Mouse (Mus musculus): ENCODE measurements around the gene Pym1.

The Pym1 gene

DNA sequence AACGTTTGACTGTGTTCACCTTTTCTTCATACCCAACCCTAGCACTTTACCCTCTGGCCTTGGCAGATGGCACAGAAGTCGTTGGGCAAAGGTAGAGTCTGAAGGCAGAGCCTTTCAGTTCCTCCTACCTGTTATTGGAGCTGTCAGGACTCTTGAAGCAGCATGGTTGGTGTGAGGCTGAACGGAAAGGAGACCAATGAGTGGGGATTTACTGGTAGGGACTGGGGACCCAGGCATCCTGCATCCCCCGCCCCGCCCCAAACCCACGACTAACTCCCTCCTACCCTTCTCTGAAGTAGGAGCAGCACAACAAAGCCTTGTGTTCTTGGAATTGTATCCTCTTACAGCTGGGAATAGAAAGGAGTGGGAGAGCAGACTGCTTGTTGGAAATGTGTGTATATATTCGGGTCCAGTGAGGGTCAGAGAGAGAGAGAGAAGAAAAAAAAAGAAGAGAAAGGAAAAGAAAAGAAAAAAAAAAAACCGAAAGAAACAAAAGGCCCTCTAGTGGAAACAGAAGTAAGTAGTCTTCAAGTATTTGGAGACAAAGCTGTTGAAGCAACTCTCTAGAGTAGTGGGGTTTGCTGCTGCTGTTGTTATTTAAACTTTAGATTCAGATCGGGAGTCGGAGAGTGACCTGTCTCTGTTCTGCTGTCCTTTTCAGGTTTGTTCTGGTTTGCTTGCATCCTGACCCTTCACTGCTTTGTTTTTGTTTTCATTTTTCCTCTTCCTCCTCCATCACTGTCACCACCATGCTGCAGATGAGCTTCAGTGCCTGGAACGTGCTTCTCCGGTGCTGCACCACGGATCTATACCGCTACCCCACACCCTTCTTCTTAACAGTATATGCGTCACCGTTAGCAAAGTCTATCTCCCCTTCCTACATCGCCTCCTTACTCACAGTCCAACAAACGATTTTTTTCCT lies 2.7 kb upstream of the Pym1 start, which contains the start of gene Dgka:
TSS of gene Dgka (minus strand) at position 176 of the 922 bp plus-strand sequence.
- DNase-seq (ENCODE audit: low read depth, low spot score) = no peak

DNA sequence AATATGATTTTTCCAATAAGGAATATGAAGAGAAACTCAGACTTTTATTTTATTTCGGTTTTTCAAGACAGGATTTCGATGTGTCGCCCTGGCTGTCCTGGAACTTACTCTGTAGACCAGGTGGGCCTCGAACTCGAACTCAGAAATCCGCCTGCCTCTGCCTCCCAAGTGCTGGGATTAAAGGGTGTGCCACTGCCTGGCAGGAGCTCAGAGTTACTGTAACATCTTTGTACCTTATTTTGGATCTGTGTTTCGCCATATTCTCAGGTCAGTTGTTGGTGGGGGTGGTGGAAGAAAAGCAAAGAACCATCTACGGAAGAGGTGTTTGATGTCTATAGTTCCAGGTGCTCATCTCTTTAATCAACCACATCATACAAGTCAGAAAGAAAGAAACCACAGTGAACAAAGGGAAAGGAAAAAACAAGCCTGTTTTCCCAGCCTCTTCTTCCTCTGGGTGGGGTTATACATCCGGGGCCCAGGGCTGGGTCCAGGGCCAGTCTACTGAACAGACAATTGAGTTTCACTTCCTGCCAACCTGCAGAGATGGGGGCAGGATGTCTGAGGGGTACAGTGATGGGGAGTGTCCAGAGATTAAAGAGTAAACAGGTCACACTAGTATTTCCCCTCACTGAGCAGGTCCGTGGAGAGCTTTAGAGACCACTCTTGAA lies 1.6 kb upstream of the Pym1 start:
- no peak for DNase-seq (ENCODE audit: low read depth, low spot score)

- DNase-seq (ENCODE audit: low read depth, low spot score) = no peak
Observed at GRCm38 (mm10) chr10:128746972-128747645, 580 bp upstream of the Pym1 start.

GRCm38 (mm10) chr10:128748252-128748864 lies 669 bp downstream of the Pym1 start:
- DNase-seq (ENCODE audit: low read depth, low spot score) = peak; percentile 93

DNA sequence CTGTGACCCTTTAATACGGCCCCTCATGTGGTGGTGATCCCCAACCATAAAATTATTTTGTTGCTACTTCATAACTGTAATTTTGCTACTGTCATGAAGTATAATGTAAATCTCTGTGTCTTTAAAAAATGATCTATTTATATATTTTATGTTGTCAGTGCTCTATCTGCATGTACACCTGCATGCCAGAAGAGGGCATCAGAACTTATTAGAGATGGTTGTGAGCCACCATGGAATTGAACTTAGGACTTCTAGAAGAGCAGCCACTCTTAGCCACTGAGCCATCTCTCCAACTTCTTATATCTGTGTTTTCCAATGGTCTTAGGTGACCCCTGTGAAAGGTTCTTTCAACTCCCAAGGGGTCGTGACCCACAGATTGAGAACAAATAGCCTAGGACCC lies 25.2 kb downstream of the Pym1 start:
- DNase-seq (ENCODE audit: low read depth, low spot score) = no peak

DNA sequence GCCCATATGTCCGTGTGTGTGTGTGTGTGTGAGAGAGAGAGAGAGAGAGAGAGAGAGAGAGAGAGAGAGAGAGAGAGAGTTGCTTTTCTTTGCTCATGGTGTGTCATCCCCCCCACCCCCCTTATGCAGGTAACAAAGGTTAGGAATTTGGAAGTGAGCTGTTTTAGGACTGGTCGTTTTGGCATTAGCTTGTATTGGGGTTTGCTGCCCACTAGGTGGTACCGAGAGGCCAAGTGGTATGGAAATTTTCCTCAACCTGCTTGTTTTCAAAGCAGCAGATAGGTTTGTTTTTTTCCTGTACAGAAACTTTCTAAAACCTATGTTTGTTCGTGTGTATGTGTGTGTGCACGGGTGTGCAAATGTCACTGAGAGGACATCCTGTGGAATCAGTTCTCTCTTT lies 26.0 kb downstream of the Pym1 start:
- peak; percentile 20 for DNase-seq (ENCODE audit: low read depth, low spot score)

GRCm38 (mm10) chr10:128778441-128778840 lies 30.8 kb downstream of the Pym1 start:
- DNase-seq (ENCODE audit: low read depth, low spot score) = no peak

DNA sequence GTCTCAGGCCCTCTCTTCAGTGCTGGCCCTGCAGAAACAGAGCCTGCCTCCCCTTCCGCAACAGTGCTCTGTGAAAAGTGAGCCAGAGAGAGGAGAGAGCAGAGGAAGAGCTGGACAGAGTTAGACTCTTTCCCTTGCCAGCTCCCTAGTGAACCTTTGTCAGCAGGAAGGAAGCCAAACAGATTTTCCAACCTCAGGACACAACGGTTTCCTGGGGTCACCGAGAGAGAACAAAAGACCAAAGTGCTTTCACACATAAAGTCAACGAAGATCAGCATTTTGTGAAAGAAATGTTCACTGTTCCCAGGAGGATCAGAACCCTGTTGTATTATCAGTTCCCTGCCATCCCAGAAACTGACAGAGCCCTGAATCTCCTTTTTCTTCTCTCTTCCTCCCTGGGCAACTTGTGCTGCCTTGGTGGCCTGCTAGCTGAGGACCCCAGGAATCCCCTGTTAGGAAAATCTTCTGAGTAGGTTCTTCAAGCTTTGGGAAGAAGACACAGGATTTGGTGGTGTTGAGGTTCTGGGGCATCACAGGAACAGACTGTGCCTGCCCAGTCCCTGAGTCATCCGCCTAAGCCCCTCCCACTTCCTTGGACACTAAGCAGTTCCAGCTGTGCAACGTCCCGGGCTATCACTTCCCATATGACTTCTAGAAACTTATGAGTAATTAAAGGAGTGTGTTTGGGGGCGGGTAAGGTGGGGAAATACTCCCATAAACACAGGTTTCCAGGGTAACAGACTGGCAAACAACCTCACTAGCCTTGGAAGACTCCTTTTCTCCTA lies 31.5 kb downstream of the Pym1 start:
- DNase-seq (ENCODE audit: low read depth, low spot score) = peak; percentile 85

GRCm38 (mm10) chr10:128780200-128780599 lies 32.5 kb downstream of the Pym1 start:
- DNase-seq (ENCODE audit: low read depth, low spot score) = no peak

- DNase-seq (ENCODE audit: low read depth, low spot score) = no peak
Observed at GRCm38 (mm10) chr10:128790398-128791124, 42.9 kb downstream of the Pym1 start, which contains the start of gene Mmp19. Gene Mmp19, plus strand, starts transcription at chr10:128790910.

DNA sequence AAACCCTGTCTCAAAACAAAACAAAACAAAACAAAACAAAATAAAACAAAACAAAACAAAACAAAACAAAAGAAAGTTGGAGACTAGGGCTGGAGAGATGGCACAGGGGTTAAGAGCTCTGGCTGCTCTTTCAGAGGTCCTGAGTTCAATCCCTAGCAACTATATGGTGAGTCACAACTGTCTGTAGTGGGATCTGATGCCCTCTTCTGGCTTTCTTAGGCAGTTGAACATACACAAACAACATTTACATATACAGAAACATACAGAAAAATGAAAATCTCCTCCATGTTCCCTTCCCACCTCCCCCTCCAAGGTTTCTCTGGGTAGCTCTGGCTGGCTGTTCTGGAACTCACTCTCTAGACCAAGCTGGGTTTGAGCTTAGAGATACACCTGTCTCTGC lies 44.4 kb downstream of the Pym1 start:
- DNase-seq (ENCODE audit: low read depth, low spot score) = no peak

- no peak for DNase-seq (ENCODE audit: low read depth, low spot score)
Observed at GRCm38 (mm10) chr10:128793258-128793657, 45.6 kb downstream of the Pym1 start.

GRCm38 (mm10) chr10:128794391-128794790 lies 46.7 kb downstream of the Pym1 start:
- DNase-seq (ENCODE audit: low read depth, low spot score) = no peak

GRCm38 (mm10) chr10:128795581-128795980 lies 47.9 kb downstream of the Pym1 start:
- DNase-seq (ENCODE audit: low read depth, low spot score) = no peak

- DNase-seq (ENCODE audit: low read depth, low spot score) = no peak
Observed at GRCm38 (mm10) chr10:128798676-128799075, 51.0 kb downstream of the Pym1 start.

DNA sequence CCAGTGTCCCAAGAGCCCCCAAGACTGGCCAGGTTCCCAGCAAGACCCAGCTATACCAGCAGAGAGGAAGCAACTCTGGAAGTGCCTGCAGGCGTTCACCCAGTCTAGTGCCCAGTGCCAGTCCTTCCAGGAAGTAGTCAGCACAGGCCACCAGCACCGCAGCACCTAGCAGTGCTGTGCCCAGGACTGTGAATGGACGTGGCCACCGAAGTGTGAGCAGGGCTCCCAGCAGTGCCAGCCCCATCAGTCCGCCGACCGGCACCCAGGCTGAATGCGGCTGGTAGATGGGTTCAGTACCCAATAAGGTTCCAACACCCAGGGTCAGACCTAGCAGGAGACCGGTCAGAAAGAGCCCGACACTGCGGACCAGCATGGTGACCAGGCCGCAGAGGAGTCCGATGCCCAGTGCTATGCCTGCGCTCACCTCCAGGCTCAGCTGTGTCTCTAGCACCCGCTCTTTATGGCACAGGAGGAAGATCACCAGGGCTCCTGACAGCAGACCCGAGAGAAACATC lies 54.3 kb downstream of the Pym1 start:
- DNase-seq (ENCODE audit: low read depth, low spot score) = no peak

- DNase-seq (ENCODE audit: low read depth, low spot score) = no peak
Observed at GRCm38 (mm10) chr10:128802956-128803355, 55.3 kb downstream of the Pym1 start.

DNA sequence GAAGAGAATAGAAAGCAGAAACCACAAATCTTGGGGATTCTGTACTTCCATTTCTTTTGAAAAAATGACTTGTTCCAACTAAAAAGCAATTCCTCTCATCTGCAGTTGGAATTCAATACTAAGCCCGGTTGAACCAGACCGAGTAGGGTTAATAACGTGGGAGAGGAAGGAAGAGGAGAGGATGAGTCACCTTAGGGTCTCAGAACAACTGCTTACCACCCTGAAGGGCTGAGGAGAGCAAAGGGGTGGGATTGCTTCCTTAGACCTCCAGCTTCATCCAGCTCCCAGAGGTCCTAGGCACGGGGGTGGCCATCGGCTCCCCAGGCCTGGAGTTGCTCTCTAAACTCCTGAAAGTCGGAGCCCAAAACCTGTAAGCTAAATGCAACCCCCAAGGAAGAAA lies 55.7 kb downstream of the Pym1 start:
- DNase-seq (ENCODE audit: low read depth, low spot score) = no peak

DNA sequence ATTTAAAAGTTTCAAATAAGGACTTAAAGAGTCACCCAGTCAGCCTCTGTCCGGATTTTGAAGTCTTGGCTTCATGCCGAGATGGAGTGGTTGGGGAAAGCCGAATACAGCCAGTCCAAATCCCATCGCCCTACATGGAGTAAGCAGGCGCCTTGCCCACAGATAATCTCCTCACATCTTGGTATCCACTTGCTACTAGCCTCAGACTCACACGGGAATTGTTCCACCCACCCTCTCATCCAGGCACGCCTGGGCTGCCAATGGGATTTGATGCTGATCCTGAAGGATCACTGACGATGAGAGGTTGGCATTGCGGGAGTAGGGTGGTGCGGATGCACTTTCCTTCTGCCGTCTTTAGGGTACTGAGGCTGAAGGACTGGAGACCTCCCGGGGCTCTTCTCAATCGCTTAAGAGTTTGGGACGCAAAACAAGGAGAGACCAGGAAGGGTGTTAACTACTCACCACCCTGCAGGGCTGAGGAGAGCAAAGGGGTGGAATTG lies 56.1 kb downstream of the Pym1 start, which contains the start of gene Dnajc14:
TSS of gene Dnajc14 (plus strand) at position 292 of the 500 bp plus-strand sequence.
- peak; percentile 29 for DNase-seq (ENCODE audit: low read depth, low spot score)

All from forelimb bud, embryonic 11.5 days (tissue).